Mouse (Mus musculus) stomach, adult 2 months (tissue): ENCODE measurements around the gene Tunar. TPM values are rescaled to one million over a fixed set of nuclear protein-coding genes. Genes with fewer than 3 reads are reported as not detected.

Source experiments
- polyA plus RNA-seq: library from polyadenylated mRNA; depleted of rRNA; stranded (reverse); fragments of >200 nt; gene quantifications from 2 replicates; pipeline ENCODE4 v1.2.3, GENCODE M21; 2012; rRNA removed

The Tunar gene
- not detected in 2 replicates for polyA plus RNA-seq

GRCm38 (mm10) chr12:105333570-105333969 is at the start of gene Tunar:
Gene Tunar (plus strand): TSS chr12:105333870.

Other genes with a start within 250 kb of the Tunar start
- gene Tcl1b2, start 187.9 kb upstream of the Tunar start, polyA plus RNA-seq, result not detected in 2 replicates
- not detected in 2 replicates for gene Tcl1b1, start 174.2 kb upstream of the Tunar start, polyA plus RNA-seq
- gene Tcl1b5, start 157.5 kb upstream of the Tunar start, polyA plus RNA-seq, result not detected in 2 replicates
- gene Tcl1b3, start 142.8 kb upstream of the Tunar start, polyA plus RNA-seq, result not detected in 2 replicates
- gene Tcl1b4, start 131.9 kb upstream of the Tunar start, polyA plus RNA-seq, result not detected in 2 replicates
- gene Tcl1, start 111.1 kb upstream of the Tunar start, polyA plus RNA-seq, result not detected in 2 replicates
- gene D430019H16Rik, start 120.0 kb downstream of the Tunar start, polyA plus RNA-seq, result 0.47 and 0.51 TPM in 2 replicates
- 2.4 and 2.9 TPM in 2 replicates for gene Bdkrb2, start 229.4 kb downstream of the Tunar start, polyA plus RNA-seq